Mouse (Mus musculus) megakaryocyte, embryonic 14.5 days (primary cell): ENCODE data around the gene Polrmt.

Experiments used
- FLI1 ChIP-seq: IDR thresholded peaks from 2 replicates; pipeline ENCODE4 v1.6.1; 2012; ENCODE audit warnings: low read length, inconsistent platforms, mixed read lengths
- GATA1 ChIP-seq: IDR thresholded peaks from 3 replicates; pipeline ENCODE4 v1.6.1; 2012; ENCODE audit warnings: mixed read lengths, low read length, inconsistent platforms, borderline replicate concordance

DNA sequence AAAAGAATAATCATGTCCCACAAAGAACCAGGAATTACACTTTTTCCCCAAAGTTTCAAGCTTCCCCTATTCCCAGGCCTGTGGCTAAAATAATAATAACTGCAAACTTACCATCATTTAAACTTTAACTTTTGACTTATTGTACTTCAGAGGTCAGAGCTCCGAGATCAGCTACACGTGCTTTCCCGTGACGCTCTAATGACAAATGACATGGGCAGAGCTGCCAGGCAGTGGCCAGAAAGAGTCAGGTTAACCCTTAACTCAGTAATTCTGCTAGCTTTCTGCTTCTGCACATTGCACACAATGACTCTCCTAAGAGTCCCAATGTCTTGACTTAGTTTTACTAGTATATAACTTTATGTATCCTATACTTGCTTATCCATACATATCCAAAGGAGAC, 22.9 kb upstream of the Polrmt start:
- TF ChIP-seq GATA1: no peak
- no peak for TF ChIP-seq FLI1
